Mouse (Mus musculus) lung, embryonic 14.5 days (tissue): ENCODE results near the gene Igf2bp2. TPM values are rescaled to one million over a fixed set of nuclear protein-coding genes. Genes with fewer than 3 reads are reported as not detected.
A peak's percentile ranks its signal among the peaks of the same experiment; 100 is the strongest.

Source experiments
- ATAC-seq: fragments of 200-750 bp; cut with Nextera tagmentation; 2 replicates; pipeline ENCODE4 v1.8.0; 2017; ENCODE audit warnings: mild to moderate bottlenecking, moderate TSS enrichment, moderate library complexity; ENCODE audit not compliant: insufficient read depth
- DNase-seq: peaks from one replicate; pipeline ENCODE4 v3.0.0-alpha.2; 2015
- H3K27ac ChIP-seq: fragments of 300-500 bp; sonication (generic); 2 replicates; pipeline ENCODE4 v1.5.1; 2014; ENCODE audit warnings: low read depth, mild to moderate bottlenecking, moderate library complexity
- H3K27me3 ChIP-seq: fragments of 300-500 bp; sonication (generic); 2 replicates; pipeline ENCODE4 v1.6.1; 2014; ENCODE audit warnings: low read length, control low read depth; ENCODE audit not compliant: insufficient read depth
- H3K36me3 ChIP-seq: fragments of 300-500 bp; sonication (generic); 2 replicates; pipeline ENCODE4 v1.6.1; 2014; ENCODE audit warnings: control low read depth; ENCODE audit not compliant: insufficient read depth
- H3K4me1 ChIP-seq: fragments of 300-500 bp; sonication (generic); 2 replicates; pipeline ENCODE4 v1.6.1; 2014; ENCODE audit warnings: antibody characterized with exemption, control low read depth; ENCODE audit not compliant: insufficient read depth
- H3K4me2 ChIP-seq: fragments of 300-500 bp; sonication (generic); 2 replicates; pipeline ENCODE4 v1.6.1; 2014; ENCODE audit warnings: mild to moderate bottlenecking
- H3K4me3 ChIP-seq: fragments of 300-500 bp; sonication (generic); 2 replicates; pipeline ENCODE4 v1.5.1; 2014; ENCODE audit warnings: low read depth, low read length
- H3K9ac ChIP-seq: fragments of 300-500 bp; sonication (generic); 2 replicates; pipeline ENCODE4 v1.6.1; 2014
- H3K9me3 ChIP-seq: fragments of 300-500 bp; sonication (generic); 2 replicates; pipeline ENCODE4 v1.6.1; 2016; ENCODE audit warnings: low read depth, low read length, control low read depth
- CTCF ChIP-seq: IDR thresholded peaks from 2 replicates; pipeline ENCODE4 v1.5.1; 2016; ENCODE audit warnings: antibody characterized with exemption, low read depth
- WGBS: fragments of 180-500 bp; shearing (Covaris S2); extraction: QIAGEN DNeasy Blood & Tissue Kit; methylation state at CpG from one replicate; pipeline ENCODE4 v1.1.7; 2014; 5-methylcytosine and 5-hydroxymethylcytosine counted together
- polyA plus RNA-seq: library from polyadenylated mRNA; unstranded; fragments of >200 nt; fragmentation: Nextera tagmentation; extraction: Ambion mirVana; gene quantifications from 2 replicates; pipeline ENCODE4 v1.2.1, GENCODE M21; 2014

The Igf2bp2 gene
- polyA plus RNA-seq, 1 experiment from 2014 or later = 87.9 TPM

GRCm38 (mm10) chr16:22065536-22065935 lies 97.6 kb downstream of the Igf2bp2 start:
- Histone ChIP-seq H3K4me2 (no peak overlapping the region), H3K27ac (no peak overlapping the region), H3K9me3 (no peaks in the 10 kb centered on the region), H3K4me3 (no peak overlapping the region), H3K27me3 (no peaks in the 10 kb centered on the region), H3K36me3 (peaks cover 95% of the 10 kb centered on the region), H3K4me1 (no peaks in the 10 kb centered on the region), H3K9ac (no peak overlapping the region)
- DNase-seq = no peak
- no peak for TF ChIP-seq CTCF
- ATAC-seq = no peak

- 65% methylated on average over 4 of the region's 4 CpGs for WGBS
These were observed 100.8 kb downstream of the Igf2bp2 start for GRCm38 (mm10) chr16:22062284-22062683.

GRCm38 (mm10) chr16:22061555-22062160 lies 101.4 kb downstream of the Igf2bp2 start:
- Histone ChIP-seq H3K27me3 (no peaks in the 10 kb centered on the region), H3K9ac (no peak overlapping the region), H3K4me2 (no peak overlapping the region), H3K9me3 (no peaks in the 10 kb centered on the region), H3K27ac (no peak overlapping the region), H3K4me3 (no peak overlapping the region), H3K36me3 (peaks cover 88% of the 10 kb centered on the region), H3K4me1 (no peaks in the 10 kb centered on the region)
- no peak for TF ChIP-seq CTCF
- ATAC-seq (no peak), DNase-seq (no peak)
- 75% methylated on average over 14 of the region's 14 CpGs for WGBS

More at GRCm38 (mm10) chr16:22062284-22062683, 100.8 kb downstream of the Igf2bp2 start:
- H3K9me3 ChIP-seq = no peaks in the 10 kb centered on the region
- H3K4me3 ChIP-seq = no peak overlapping the region
- peaks cover 89% of the 10 kb centered on the region for H3K36me3 ChIP-seq
- no peak overlapping the region for H3K27ac ChIP-seq
- DNase-seq (no peak), ATAC-seq (no peak)
- no peaks in the 10 kb centered on the region for H3K4me1 ChIP-seq
- no peak overlapping the region for H3K4me2 ChIP-seq
- TF ChIP-seq CTCF = no peak
- no peak overlapping the region for H3K9ac ChIP-seq
- no peaks in the 10 kb centered on the region for H3K27me3 ChIP-seq

GRCm38 (mm10) chr16:22060416-22060815 lies 102.7 kb downstream of the Igf2bp2 start:
- H3K4me2 ChIP-seq = no peak overlapping the region
- H3K36me3 ChIP-seq = peaks cover 78% of the 10 kb centered on the region
- H3K27ac ChIP-seq = no peak overlapping the region
- no peak for TF ChIP-seq CTCF
- DNase-seq (no peak), ATAC-seq (no peak)
- H3K4me1 ChIP-seq = no peaks in the 10 kb centered on the region
- no peak overlapping the region for H3K9ac ChIP-seq
- no peaks in the 10 kb centered on the region for H3K9me3 ChIP-seq
- 93% methylated on average over 10 of the region's 10 CpGs for WGBS
- H3K27me3 ChIP-seq = no peaks in the 10 kb centered on the region
- H3K4me3 ChIP-seq = no peak overlapping the region

- Histone ChIP-seq H3K27ac (no peak overlapping the region), H3K4me1 (no peaks in the 10 kb centered on the region), H3K9ac (no peak overlapping the region), H3K4me3 (no peak overlapping the region), H3K9me3 (no peaks in the 10 kb centered on the region), H3K27me3 (no peaks in the 10 kb centered on the region), H3K4me2 (no peak overlapping the region), H3K36me3 (peaks cover 64% of the 10 kb centered on the region)
- no peak for TF ChIP-seq CTCF
- ATAC-seq (no peak), DNase-seq (no peak)
- 93% methylated on average over 7 of the region's 7 CpGs for WGBS
These were observed 104.2 kb downstream of the Igf2bp2 start for GRCm38 (mm10) chr16:22058871-22059270.

- Histone ChIP-seq H3K9me3 (no peaks in the 10 kb centered on the region), H3K9ac (no peak overlapping the region), H3K36me3 (peaks cover 50% of the 10 kb centered on the region), H3K4me1 (no peaks in the 10 kb centered on the region), H3K4me2 (no peak overlapping the region), H3K27me3 (no peaks in the 10 kb centered on the region), H3K27ac (no peak overlapping the region), H3K4me3 (no peak overlapping the region)
- no peak for TF ChIP-seq CTCF
- DNase-seq = no peak
- WGBS = 82% methylated on average over 6 of the region's 6 CpGs
- ATAC-seq = 0 out of 2 replicates have a peak, but pooled peaks have one; percentile 42
These were observed 105.6 kb downstream of the Igf2bp2 start for GRCm38 (mm10) chr16:22057498-22057897.

GRCm38 (mm10) chr16:22053411-22053810 lies 109.7 kb downstream of the Igf2bp2 start:
- no peaks in the 10 kb centered on the region for H3K4me1 ChIP-seq
- TF ChIP-seq CTCF = no peak
- ATAC-seq (no peak), DNase-seq (no peak)
- no peak overlapping the region for H3K27ac ChIP-seq
- no peak overlapping the region for H3K9ac ChIP-seq
- no peaks in the 10 kb centered on the region for H3K27me3 ChIP-seq
- 91% methylated on average over 21 of the region's 21 CpGs for WGBS
- H3K4me2 ChIP-seq = no peak overlapping the region
- peaks cover 14% of the 10 kb centered on the region; the same call in 1 of the 2 replicates for H3K36me3 ChIP-seq
- H3K4me3 ChIP-seq = no peak overlapping the region
- H3K9me3 ChIP-seq = no peaks in the 10 kb centered on the region
